Mouse (Mus musculus) hindbrain, postnatal 0 days (tissue): ENCODE results near the gene Aprt. TPM values are rescaled to one million over a fixed set of nuclear protein-coding genes. Genes with fewer than 3 reads are reported as not detected.
"Not testable (repeated sequence)": the region's sequence is repeated elsewhere in the genome, so short reads cannot be mapped to it uniquely, and the experiment has no call there.

Experiments used
- ATAC-seq: fragments of 200-750 bp; cut with Nextera tagmentation; 2 replicates; pipeline ENCODE4 v1.8.0; 2017; ENCODE audit warnings: mild to moderate bottlenecking, moderate TSS enrichment, moderate library complexity
- DNase-seq: peaks from one replicate; pipeline ENCODE4 v3.0.0-alpha.2; 2015; ENCODE audit warnings: low spot score
- H3K27ac ChIP-seq: fragments of 300-500 bp; sonication (generic); 2 replicates; pipeline ENCODE4 v1.5.1; 2014; ENCODE audit warnings: mild to moderate bottlenecking
- H3K27me3 ChIP-seq: fragments of 300-500 bp; sonication (generic); 2 replicates; pipeline ENCODE4 v1.6.1; 2014; ENCODE audit warnings: low read length, mixed read lengths; ENCODE audit not compliant: insufficient read depth
- H3K36me3 ChIP-seq: fragments of 300-500 bp; sonication (generic); 2 replicates; pipeline ENCODE4 v1.6.1; 2014; ENCODE audit warnings: low read length, mixed read lengths; ENCODE audit not compliant: insufficient read depth
- H3K4me1 ChIP-seq: fragments of 300-500 bp; sonication (generic); 2 replicates; pipeline ENCODE4 v1.6.1; 2014; ENCODE audit warnings: antibody characterized with exemption, low read length, mixed read lengths; ENCODE audit not compliant: insufficient read depth
- H3K4me2 ChIP-seq: fragments of 300-500 bp; sonication (generic); 2 replicates; pipeline ENCODE4 v1.6.1; 2014; ENCODE audit warnings: low read depth, mild to moderate bottlenecking, low read length, moderate library complexity, mixed read lengths
- H3K4me3 ChIP-seq: fragments of 300-500 bp; sonication (generic); 2 replicates; pipeline ENCODE4 v1.5.1; 2014; ENCODE audit warnings: low read length
- H3K9ac ChIP-seq: fragments of 300-500 bp; sonication (generic); replicated peaks from 2 replicates; pipeline ENCODE4 v1.6.1; 2014; ENCODE audit warnings: mild to moderate bottlenecking, low read length, moderate library complexity, mixed read lengths
- H3K9me3 ChIP-seq: fragments of 300-500 bp; sonication (generic); 2 replicates; pipeline ENCODE4 v1.6.1; 2016; ENCODE audit warnings: low read length, mixed read lengths
- CTCF ChIP-seq: IDR thresholded peaks from 2 replicates; pipeline ENCODE4 v1.5.1; 2016; ENCODE audit warnings: antibody characterized with exemption, control low read depth, low read depth
- WGBS: fragments of 180-500 bp; shearing (Covaris S2); extraction: QIAGEN DNeasy Blood & Tissue Kit; methylation state at CpG from one replicate; pipeline ENCODE4 v1.1.7; 2014; 5-methylcytosine and 5-hydroxymethylcytosine counted together
- polyA plus RNA-seq: library from polyadenylated mRNA; unstranded; fragments of >200 nt; fragmentation: Nextera tagmentation; extraction: Ambion mirVana; gene quantifications from 2 replicates; pipeline ENCODE4 v1.2.1, GENCODE M21; 2015
- total RNA-seq: library from RNA; depleted of rRNA; stranded (reverse); fragments of >200 nt; gene quantifications from 2 replicates; pipeline ENCODE4 v1.2.3, GENCODE M21; 2014

Aprt gene
- total and polyA plus RNA-seq, 2 experiments from 2014 or later = 113 to 189 TPM

DNA sequence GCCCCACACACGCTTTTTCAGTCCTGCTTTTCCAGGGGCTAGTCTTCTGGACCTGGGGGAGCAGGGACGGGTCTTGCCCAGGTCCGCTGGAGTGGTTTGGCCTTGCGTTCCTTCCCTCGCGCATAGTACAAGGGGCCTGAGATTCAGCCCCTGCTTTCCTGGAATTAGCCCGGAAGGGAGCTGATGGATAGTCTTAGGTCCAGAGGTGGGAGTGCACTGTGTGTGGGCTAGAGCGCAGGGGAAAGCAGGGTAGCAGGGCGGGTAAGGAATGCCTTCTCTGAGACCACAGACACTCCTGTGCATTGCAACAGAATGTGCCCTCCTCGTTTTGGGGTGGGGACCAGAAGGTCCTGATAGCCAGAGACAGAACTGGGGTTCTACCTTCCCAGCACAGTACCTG lies 407 bp upstream of the Aprt start:
- no peaks in the 10 kb centered on the region for H3K9me3 ChIP-seq
- H3K27ac ChIP-seq = peak overlapping the region; percentile 70
- no peaks in the 10 kb centered on the region; the same call in 1 of the 2 replicates for H3K36me3 ChIP-seq
- WGBS = 38% methylated on average over 10 of the region's 10 CpGs
- H3K4me2 ChIP-seq = peak overlapping the region; percentile 74
- peak overlapping the region; percentile 82 for H3K9ac ChIP-seq
- no peak for TF ChIP-seq CTCF
- H3K4me3 ChIP-seq = peak overlapping the region; percentile 45
- DNase-seq (no peak), ATAC-seq (peak; percentile 25)
- H3K4me1 ChIP-seq = peaks cover 24% of the 10 kb centered on the region
- H3K27me3 ChIP-seq = no peaks in the 10 kb centered on the region

DNA sequence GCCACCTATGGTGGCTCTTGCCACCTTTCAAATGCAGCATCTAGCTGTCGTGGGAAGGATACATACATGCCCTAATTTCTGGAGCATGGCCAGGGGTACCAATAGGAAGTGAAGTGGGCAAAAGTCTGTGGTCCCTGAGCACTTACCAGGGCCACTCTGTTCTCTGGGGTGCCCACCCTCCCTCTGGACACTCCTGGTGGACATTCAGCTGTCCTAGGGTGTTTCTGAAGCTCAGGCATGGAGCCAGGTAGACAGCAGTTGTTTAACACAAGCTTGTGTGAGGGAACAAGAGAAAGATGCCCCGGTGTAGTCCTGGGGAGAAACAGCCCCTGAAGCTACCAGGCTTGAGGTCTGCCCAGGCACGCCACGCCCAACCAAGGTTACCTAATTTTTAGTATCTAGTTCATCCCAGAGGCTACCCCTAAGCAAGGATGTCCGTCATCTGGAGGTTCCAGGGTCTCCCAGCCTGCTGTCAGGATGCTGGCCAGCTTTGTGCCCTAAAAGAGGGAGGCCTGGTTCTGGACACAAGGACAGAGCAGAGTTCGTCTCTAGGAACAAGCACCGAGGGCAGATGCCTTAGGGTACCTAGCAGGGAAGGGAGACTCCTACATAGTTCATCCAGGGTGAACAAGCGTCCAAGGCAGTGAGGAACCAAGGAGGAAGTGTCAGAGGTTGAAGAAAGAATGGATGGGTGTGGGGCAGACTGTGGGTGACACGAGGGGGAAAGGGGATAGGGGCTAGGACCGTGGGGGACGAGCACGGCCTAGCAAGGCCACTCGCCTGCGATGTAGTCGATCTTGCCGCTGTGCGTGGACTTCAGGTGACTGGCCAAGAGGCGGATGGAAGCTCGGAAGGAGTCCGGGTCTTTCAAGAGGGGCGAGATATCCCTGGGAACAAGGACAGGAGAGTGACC lies 718 bp downstream of the Aprt start:
- WGBS = 16% methylated on average over 21 of the region's 21 CpGs
- TF ChIP-seq CTCF = no peak
- Histone ChIP-seq H3K27ac (peak overlapping the region; percentile 70), H3K4me3 (peak overlapping the region; percentile 45), H3K4me1 (peaks cover 24% of the 10 kb centered on the region), H3K36me3 (no peaks in the 10 kb centered on the region; the same call in 1 of the 2 replicates), H3K9me3 (no peaks in the 10 kb centered on the region), H3K27me3 (no peaks in the 10 kb centered on the region), H3K4me2 (peak overlapping the region; percentile 74), H3K9ac (peak overlapping the region; percentile 82)
- peak; percentile 44 for ATAC-seq
- no peak for DNase-seq

DNA sequence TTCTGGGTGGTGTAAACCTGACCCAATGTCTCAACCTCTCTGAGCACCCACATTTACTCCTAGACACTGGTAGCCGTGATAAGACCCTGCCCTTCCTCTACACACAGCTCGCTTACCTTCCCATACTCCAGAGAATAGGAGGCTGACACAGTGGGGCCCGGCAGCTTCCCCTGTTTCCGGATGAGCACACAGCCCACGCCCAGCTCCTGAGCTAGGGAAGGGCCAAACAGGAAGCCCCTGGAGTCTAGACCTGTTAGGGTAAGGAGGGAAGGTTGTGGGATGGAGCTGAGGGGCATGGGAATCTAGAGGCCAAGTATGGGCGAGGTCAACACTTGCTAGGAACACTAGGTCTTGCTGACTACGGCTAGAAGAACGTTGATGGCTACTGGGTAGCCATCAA lies 1.4 kb downstream of the Aprt start:
- Histone ChIP-seq H3K27me3 (no peaks in the 10 kb centered on the region), H3K27ac (no peak overlapping the region), H3K4me1 (peaks cover 24% of the 10 kb centered on the region), H3K9me3 (no peaks in the 10 kb centered on the region), H3K4me3 (no peak overlapping the region; the same call in 1 of the 2 replicates), H3K9ac (peak overlapping the region; percentile 82; the same call in 1 of the 2 replicates), H3K36me3 (no peaks in the 10 kb centered on the region; the same call in 1 of the 2 replicates), H3K4me2 (peak overlapping the region; percentile 74)
- ATAC-seq (no peak), DNase-seq (no peak)
- TF ChIP-seq CTCF = no peak
- 71% methylated on average over 8 of the region's 8 CpGs for WGBS

DNA sequence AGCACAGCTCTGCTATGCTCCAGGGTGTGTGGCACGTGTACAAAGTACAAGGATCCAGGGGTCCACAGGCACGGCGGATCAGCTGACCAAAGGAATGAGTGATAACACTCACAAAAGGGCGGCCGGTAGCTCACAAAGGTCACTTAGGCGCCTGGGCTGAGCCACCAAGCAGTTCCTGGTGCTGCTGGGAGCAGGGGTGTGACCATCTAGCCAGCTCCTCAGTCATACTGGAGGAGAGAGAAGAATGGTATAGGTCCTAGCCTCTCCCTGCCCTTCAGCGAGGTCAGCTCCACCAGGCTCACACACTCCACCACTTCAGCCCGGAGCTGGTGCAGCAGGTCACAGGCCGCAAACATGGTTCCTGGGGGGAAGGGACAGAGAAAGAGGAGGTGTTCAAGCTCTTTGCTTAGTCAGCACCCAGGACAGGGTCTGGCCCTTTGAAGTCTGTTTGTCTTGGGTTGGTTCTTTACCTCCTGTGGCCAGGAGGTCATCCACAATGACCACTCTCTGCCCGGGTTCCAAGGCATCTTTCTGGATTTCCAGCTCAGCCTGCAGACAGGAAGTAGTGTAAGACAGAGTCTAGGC lies 1.9 kb downstream of the Aprt start:
- peak overlapping the region; percentile 74 for H3K4me2 ChIP-seq
- no peak for ATAC-seq

DNA sequence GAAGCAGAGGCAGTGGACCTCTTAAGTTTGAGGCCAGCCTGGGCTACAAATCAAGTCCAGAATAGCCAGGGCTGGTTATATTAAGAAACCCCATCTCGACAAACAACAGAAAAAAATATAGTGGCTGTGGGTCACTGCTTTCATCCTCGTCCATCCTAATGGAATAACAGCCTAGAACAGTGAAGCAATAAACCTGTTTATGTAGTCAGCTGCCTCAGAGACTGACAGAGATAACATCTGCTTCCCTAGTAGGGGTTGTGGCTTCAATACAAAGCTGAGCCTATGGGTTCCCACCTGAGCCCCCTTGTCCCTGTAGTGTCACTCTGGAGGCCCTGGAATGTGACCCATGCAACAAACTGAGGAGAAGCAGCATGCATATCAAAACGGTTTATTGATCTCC lies 2.4 kb downstream of the Aprt start:
- H3K36me3 ChIP-seq = no peaks in the 10 kb centered on the region; the same call in 1 of the 2 replicates
- H3K9ac ChIP-seq = no peak overlapping the region
- no peak for ATAC-seq
- H3K4me2 ChIP-seq = no peak overlapping the region
- 44% methylated on average over 3 of the region's 3 CpGs for WGBS
- H3K9me3 ChIP-seq = no peaks in the 10 kb centered on the region
- TF ChIP-seq CTCF = no peak
- DNase-seq = no peak
- H3K4me3 ChIP-seq = no peak overlapping the region
- H3K27ac ChIP-seq = no peak overlapping the region
- peaks cover 24% of the 10 kb centered on the region for H3K4me1 ChIP-seq
- H3K27me3 ChIP-seq = no peaks in the 10 kb centered on the region

More for the DNA sequence above, 1.9 kb downstream of the Aprt start:
- no peak overlapping the region for H3K9ac ChIP-seq
- TF ChIP-seq CTCF = no peak
- H3K4me3 ChIP-seq = no peak overlapping the region
- no peaks in the 10 kb centered on the region for H3K9me3 ChIP-seq
- DNase-seq = no peak
- H3K36me3 ChIP-seq = no peaks in the 10 kb centered on the region; the same call in 1 of the 2 replicates
- WGBS = 44% methylated on average over 10 of the region's 10 CpGs
- peaks cover 24% of the 10 kb centered on the region for H3K4me1 ChIP-seq
- H3K27ac ChIP-seq = no peak overlapping the region
- H3K27me3 ChIP-seq = no peaks in the 10 kb centered on the region

DNA sequence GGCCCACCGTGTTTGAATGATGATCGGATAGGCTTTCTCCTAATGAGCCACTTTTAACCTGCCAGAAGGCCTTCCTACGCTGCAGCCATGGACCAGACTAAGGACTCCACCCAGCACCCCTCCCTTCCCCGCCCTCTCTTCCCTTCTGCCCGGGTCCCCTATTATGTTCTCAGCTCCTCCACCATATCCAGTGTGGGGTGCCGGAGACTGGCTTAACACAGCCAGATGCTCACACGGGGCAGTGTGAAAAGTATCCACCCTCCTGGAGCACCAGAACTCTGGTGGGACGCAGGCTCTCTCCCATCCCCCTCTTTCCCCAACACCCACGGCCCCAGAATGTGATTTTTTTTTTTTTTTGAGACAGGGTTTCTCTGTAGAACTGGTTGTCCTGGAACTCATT lies 3.1 kb downstream of the Aprt start:
- H3K4me2 ChIP-seq = no peak overlapping the region
- H3K9me3 ChIP-seq = no peaks in the 10 kb centered on the region
- H3K4me1 ChIP-seq = peaks cover 24% of the 10 kb centered on the region
- no peak for TF ChIP-seq CTCF
- H3K9ac ChIP-seq = no peak overlapping the region
- H3K4me3 ChIP-seq = no peak overlapping the region
- no peak overlapping the region for H3K27ac ChIP-seq
- WGBS = 50% methylated on average over 9 of the region's 9 CpGs
- H3K36me3 ChIP-seq = no peaks in the 10 kb centered on the region; the same call in 1 of the 2 replicates
- no peak for DNase-seq
- H3K27me3 ChIP-seq = no peaks in the 10 kb centered on the region
- no peak for ATAC-seq

DNA sequence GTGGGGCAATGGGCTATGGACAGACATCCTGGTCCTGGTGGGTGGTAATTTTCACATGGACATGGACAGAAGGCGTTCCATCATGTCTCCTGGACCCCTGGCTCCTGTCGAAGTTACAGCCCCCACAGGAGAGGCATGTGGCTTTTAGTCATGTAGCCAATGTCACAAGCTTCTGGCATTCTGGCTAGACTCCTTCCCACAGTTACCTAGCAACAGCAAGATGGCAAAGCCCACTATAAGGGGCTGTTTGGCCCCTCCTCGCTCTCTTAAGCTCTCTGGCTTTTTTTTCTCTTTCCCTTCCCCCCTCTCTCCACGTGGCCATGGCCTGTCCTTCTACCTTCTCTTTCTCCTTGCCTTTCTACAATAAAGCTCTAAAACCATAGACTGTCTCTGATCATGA lies 3.5 kb downstream of the Aprt start:
- DNase-seq = peak; percentile 37
- not testable (repeated sequence) for H3K27ac ChIP-seq, ATAC-seq

More for the DNA sequence above, 3.5 kb downstream of the Aprt start:
- H3K36me3 ChIP-seq, H3K4me3 ChIP-seq, H3K4me2 ChIP-seq, H3K9me3 ChIP-seq, H3K27me3 ChIP-seq, H3K9ac ChIP-seq: not testable (repeated sequence)
- peaks cover 24% of the 10 kb centered on the region for H3K4me1 ChIP-seq
- 10% methylated on average over 4 of the region's 4 CpGs for WGBS
